Comparison of ENCODE assay signal across 17 mouse cellular contexts in the genomic region with DNA sequence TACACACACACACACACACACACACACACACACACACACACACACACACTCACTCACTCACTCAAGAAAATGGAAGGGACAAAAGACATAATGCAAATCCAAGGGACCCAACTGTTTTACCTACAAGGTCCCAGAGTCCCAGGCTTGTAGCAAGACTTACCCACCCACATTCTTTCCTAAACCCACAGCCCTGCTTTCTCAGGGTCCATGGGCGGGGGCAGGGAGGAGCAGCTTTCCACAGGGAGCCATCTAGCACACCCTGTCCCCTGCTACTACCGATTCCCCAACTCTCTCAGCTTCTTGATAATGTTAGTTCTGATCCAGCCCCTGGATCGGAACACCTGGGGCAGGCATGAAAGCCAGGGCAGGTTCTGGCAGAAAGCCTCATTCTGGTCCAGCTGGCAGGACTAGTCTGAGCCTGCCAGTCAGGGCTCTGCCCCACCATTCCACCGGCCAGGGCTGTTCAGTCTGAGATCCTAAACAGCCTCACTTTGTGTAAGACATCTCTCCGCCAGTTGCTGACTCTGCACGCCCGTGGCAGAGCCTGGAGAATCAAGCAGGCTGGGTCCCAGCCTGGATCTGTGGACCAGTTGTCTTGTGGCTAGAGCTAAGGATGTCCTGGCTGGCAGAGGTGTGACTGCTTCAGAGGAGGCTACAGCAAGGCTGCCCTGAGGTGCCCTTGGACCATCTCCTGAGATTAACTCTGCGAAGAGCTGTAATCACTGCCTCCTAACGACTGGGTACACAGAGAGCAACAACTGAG. TPM values are rescaled to one million over a fixed set of nuclear protein-coding genes. Genes with fewer than 3 reads are reported as not detected.
DNase-seq lines count a peak whose midpoint lies in the region; ATAC-seq lines count a peak whose summit lies in the region.
"Had no signal": no experiment of that assay in that cellular context is flagged by ENCODE, and none has a peak within 500 bp of the region (broad histone marks: within the 10 kb centered on the region; RNA-seq: fewer than 3 reads in every experiment).

No protein-coding gene starts in this region.

- no peaks in the 10 kb centered on the region for H3K4me1 ChIP-seq in midbrain, embryonic 16.5 days (ENCODE audit: control insufficient read depth, insufficient read depth, low read length)
- H3K4me1 ChIP-seq in midbrain, embryonic 11.5 days (ENCODE audit: control insufficient read depth, insufficient read depth, low read length) = 0 out of 2 replicates have a peak, but pooled peaks cover 2% of the 10 kb centered on the region
- peaks cover 4% of the 10 kb centered on the region; the same call in 1 of the 2 replicates for H3K4me1 ChIP-seq in embryonic facial prominence, embryonic 14.5 days (ENCODE audit: control insufficient read depth, insufficient read depth, low read length)
- peaks cover 10% of the 10 kb centered on the region for H3K4me1 ChIP-seq in neural tube, embryonic 15.5 days

- no peak overlapping the region for H3K4me3 ChIP-seq in midbrain, embryonic 16.5 days (ENCODE audit: low read depth, low read length)
- no peak overlapping the region for H3K4me3 ChIP-seq in midbrain, embryonic 11.5 days (ENCODE audit: low read depth, low read length)
- H3K4me3 ChIP-seq in embryonic facial prominence, embryonic 14.5 days (ENCODE audit: low read depth, low read length) = no peak overlapping the region
- H3K4me3 ChIP-seq in neural tube, embryonic 15.5 days (replicated peaks) = no peak overlapping the region
- H3K4me3 ChIP-seq: left cerebral cortex, adult 2 months had no signal

- ATAC-seq in midbrain, embryonic 16.5 days = no peak
- no peak for ATAC-seq in midbrain, embryonic 11.5 days (ENCODE audit: low FRiP score)
- peak; percentile 60 for ATAC-seq in embryonic facial prominence, embryonic 14.5 days (ENCODE audit: low read depth)
- ATAC-seq in neural tube, embryonic 15.5 days (ENCODE audit: low FRiP score) = no peak

- peak; percentile 56 for DNase-seq in gastrocnemius, postnatal 25 days
- no peak for DNase-seq in gastrocnemius, postnatal 4 days (ENCODE audit: low spot score in 2 of 2)
- no peak for DNase-seq in midbrain, embryonic 11.5 days (ENCODE audit: low spot score, missing footprints)
- DNase-seq in embryonic facial prominence, embryonic 14.5 days (ENCODE audit: low spot score) = peak; percentile 60
- peak; percentile 58 to 73 for DNase-seq in urinary bladder, postnatal 36 days (ENCODE audit: low spot score in 2 of 2)
- no peak for DNase-seq in cerebellum, adult 8-10 months
- DNase-seq: adrenal gland, adult 8-10 months; B cell, adult 2 months; cerebellum, adult 9-10 months; kidney, adult 8-10 months; lung, embryonic 14.5 days; right cerebral cortex, postnatal 14 days had no signal

- 0 out of 2 replicates have a peak overlapping the region, but pooled peaks have one; percentile 14 for H3K9ac ChIP-seq in midbrain, embryonic 16.5 days (ENCODE audit: low read depth, low read length)
- no peak overlapping the region for H3K9ac ChIP-seq in midbrain, embryonic 11.5 days (ENCODE audit: low read length)
- H3K9ac ChIP-seq in embryonic facial prominence, embryonic 14.5 days (ENCODE audit: low read depth, low read length) = peak overlapping the region; percentile 6; the same call in 1 of the 2 replicates
- no peak overlapping the region for H3K9ac ChIP-seq in neural tube, embryonic 15.5 days (replicated peaks)
- H3K9ac ChIP-seq: lung, embryonic 14.5 days had no signal

- H3K27me3 ChIP-seq in midbrain, embryonic 16.5 days (ENCODE audit: control insufficient read depth, insufficient read depth, low read depth, low read length) = peaks cover 16% of the 10 kb centered on the region
- H3K27me3 ChIP-seq in midbrain, embryonic 11.5 days (ENCODE audit: control insufficient read depth, insufficient read depth, low read length) = peaks cover 24% of the 10 kb centered on the region
- H3K27me3 ChIP-seq in embryonic facial prominence, embryonic 14.5 days (replicated peaks; ENCODE audit: control insufficient read depth, insufficient read depth, low read length) = peaks cover 8% of the 10 kb centered on the region
- peaks cover 32% of the 10 kb centered on the region for H3K27me3 ChIP-seq in neural tube, embryonic 15.5 days (replicated peaks)

- WGBS in midbrain, embryonic 16.5 days = 49% methylated on average over 9 of the region's 9 CpGs
- WGBS in midbrain, embryonic 11.5 days = 59% methylated on average over 9 of the region's 9 CpGs
- 34% methylated on average over 9 of the region's 9 CpGs for WGBS in embryonic facial prominence, embryonic 14.5 days
- 53% methylated on average over 9 of the region's 9 CpGs for WGBS in neural tube, embryonic 15.5 days

- H3K36me3 ChIP-seq in midbrain, embryonic 16.5 days (ENCODE audit: control insufficient read depth, insufficient read depth, low read length) = no peaks in the 10 kb centered on the region
- no peaks in the 10 kb centered on the region for H3K36me3 ChIP-seq in midbrain, embryonic 11.5 days (ENCODE audit: control insufficient read depth, insufficient read depth, low read length)
- no peaks in the 10 kb centered on the region for H3K36me3 ChIP-seq in embryonic facial prominence, embryonic 14.5 days (ENCODE audit: control insufficient read depth, insufficient read depth, low read length)
- no peaks in the 10 kb centered on the region for H3K36me3 ChIP-seq in neural tube, embryonic 15.5 days

- no peak overlapping the region for H3K27ac ChIP-seq in midbrain, embryonic 16.5 days (ENCODE audit: low read length)
- no peak overlapping the region for H3K27ac ChIP-seq in midbrain, embryonic 11.5 days (ENCODE audit: low read depth, low read length)
- H3K27ac ChIP-seq in embryonic facial prominence, embryonic 14.5 days (replicated peaks; ENCODE audit: low read depth, low read length) = peak overlapping the region; percentile 77
- H3K27ac ChIP-seq in neural tube, embryonic 15.5 days (replicated peaks) = no peak overlapping the region
- H3K27ac ChIP-seq: left cerebral cortex, adult 2 months had no signal

- H3K9me3 ChIP-seq in midbrain, embryonic 16.5 days (replicated peaks; ENCODE audit: control insufficient read depth, low read length, poor library complexity, severe bottlenecking) = no peaks in the 10 kb centered on the region
- H3K9me3 ChIP-seq in midbrain, embryonic 11.5 days (ENCODE audit: control insufficient read depth, low read length) = no peaks in the 10 kb centered on the region
- H3K9me3 ChIP-seq in embryonic facial prominence, embryonic 14.5 days (ENCODE audit: control insufficient read depth, low read length) = no peaks in the 10 kb centered on the region
- H3K9me3 ChIP-seq in neural tube, embryonic 15.5 days (replicated peaks) = no peaks in the 10 kb centered on the region
- H3K9me3 ChIP-seq: G1E had no signal

- H3K4me2 ChIP-seq in midbrain, embryonic 16.5 days (ENCODE audit: low read length) = no peak overlapping the region
- H3K4me2 ChIP-seq in midbrain, embryonic 11.5 days = no peak overlapping the region
- 0 out of 2 replicates have a peak overlapping the region, but pooled peaks have one; percentile 4 for H3K4me2 ChIP-seq in embryonic facial prominence, embryonic 14.5 days (ENCODE audit: low read depth, low read length)
- no peak overlapping the region for H3K4me2 ChIP-seq in neural tube, embryonic 15.5 days
- H3K4me2 ChIP-seq: liver, embryonic 11.5 days; lung, embryonic 14.5 days had no signal

RNA-seq across cellular contexts. Expression of a gene that starts 5.1 kb away (rescaled TPM):
- 100 to 1,000 TPM; 290 to 454 TPM for total RNA-seq in gastrocnemius, postnatal 25 days (2021)
- 100 to 1,000 TPM; 499 to 513 TPM for total RNA-seq in gastrocnemius, postnatal 4 days (2021)
- polyA plus RNA-seq in midbrain, embryonic 16.5 days (2015; fragmentation: Nextera tagmentation; extraction: Ambion mirVana) = 9.6 and 10.1 TPM in 2 replicates
- 8.7 and 9.9 TPM in 2 replicates for polyA plus RNA-seq in midbrain, embryonic 11.5 days (2014; fragmentation: Nextera tagmentation; extraction: Ambion mirVana)
- polyA plus RNA-seq in embryonic facial prominence, embryonic 14.5 days (2014; fragmentation: Nextera tagmentation; extraction: Ambion mirVana) = 365 and 522 TPM in 2 replicates
- 36.4 and 38.1 TPM in 2 replicates for polyA plus RNA-seq in neural tube, embryonic 15.5 days (2015; fragmentation: Nextera tagmentation; extraction: Ambion mirVana)
- total RNA-seq: G1E had no signal
- polyA plus RNA-seq: G1E had no signal

RNA-seq across cellular contexts. Expression of a gene that starts 41.6 kb away (rescaled TPM):
- total RNA-seq in gastrocnemius, postnatal 25 days (2021) = 100 to 1,000 TPM; 282 to 288 TPM
- total RNA-seq in gastrocnemius, postnatal 4 days (2021) = 100 to 1,000 TPM; 340 to 349 TPM
- polyA plus RNA-seq in midbrain, embryonic 16.5 days (2015; fragmentation: Nextera tagmentation; extraction: Ambion mirVana) = 1,035 and 1,054 TPM in 2 replicates
- 182 and 188 TPM in 2 replicates for polyA plus RNA-seq in midbrain, embryonic 11.5 days (2014; fragmentation: Nextera tagmentation; extraction: Ambion mirVana)
- polyA plus RNA-seq in embryonic facial prominence, embryonic 14.5 days (2014; fragmentation: Nextera tagmentation; extraction: Ambion mirVana) = 97.4 and 101 TPM in 2 replicates
- 776 and 868 TPM in 2 replicates for polyA plus RNA-seq in neural tube, embryonic 15.5 days (2015; fragmentation: Nextera tagmentation; extraction: Ambion mirVana)

Comparison
In these comparisons a context has a peak if more than half of its experiments do, and no peak if none do; other contexts are left out.
1. DNase-seq: peak in gastrocnemius, postnatal 25 days (single experiment), embryonic facial prominence, embryonic 14.5 days (single experiment) and urinary bladder, postnatal 36 days (2 of 2); none in gastrocnemius, postnatal 4 days (0 of 2), midbrain, embryonic 11.5 days (single experiment) and cerebellum, adult 8-10 months (single experiment).
2. H3K9ac ChIP-seq: peak in midbrain, embryonic 16.5 days (single experiment) and embryonic facial prominence, embryonic 14.5 days (single experiment); none in midbrain, embryonic 11.5 days (single experiment) and neural tube, embryonic 15.5 days (single experiment).